Mouse (Mus musculus) C2C12 (cell line): ENCODE results near the gene Zfp30. TPM values are rescaled to one million over a fixed set of nuclear protein-coding genes. Genes with fewer than 3 reads are reported as not detected.
A peak's percentile ranks its signal among the peaks of the same experiment; 100 is the strongest.

Experiments
- H3K27me3 ChIP-seq: one replicate; pipeline ENCODE4 v1.6.1; 2011; ENCODE audit not compliant: control insufficient read depth, insufficient read depth, insufficient read length
- H3K36me3 ChIP-seq: one replicate; pipeline ENCODE4 v1.6.1; 2011; ENCODE audit not compliant: control insufficient read depth, insufficient read depth
- H3K4me3 ChIP-seq: one replicate; pipeline ENCODE4 v1.5.1; 2011; ENCODE audit warnings: mild to moderate bottlenecking, control low read depth; ENCODE audit not compliant: poor library complexity, insufficient read depth, severe bottlenecking
- H3K79me2 ChIP-seq: one replicate; pipeline ENCODE4 v1.6.1; 2011; ENCODE audit not compliant: control insufficient read depth, insufficient read depth
- H3K79me3 ChIP-seq: one replicate; pipeline ENCODE4 v1.6.1; 2011; ENCODE audit warnings: low read depth, control low read depth
- H3ac ChIP-seq: one replicate; pipeline ENCODE3; 2011; ENCODE audit warnings: low read depth; ENCODE audit not compliant: control insufficient read depth, insufficient read length
- CEBPB ChIP-seq: IDR thresholded peaks from one replicate; pipeline ENCODE4 v1.6.1; 2011; ENCODE audit warnings: low read depth, mild to moderate bottlenecking, control low read depth, moderate library complexity
- CTCF ChIP-seq: IDR thresholded peaks from one replicate; pipeline ENCODE4 v1.5.1; 2011; ENCODE audit not compliant: control insufficient read depth, insufficient read depth, insufficient read length
- FOSL1 ChIP-seq: IDR thresholded peaks from one replicate; pipeline ENCODE4 v1.8.0; 2011; ENCODE audit warnings: mild to moderate bottlenecking, low read length; ENCODE audit not compliant: poor library complexity, insufficient read depth, severe bottlenecking
- MAX ChIP-seq: IDR thresholded peaks from one replicate; pipeline ENCODE4 v1.6.1; 2011; ENCODE audit warnings: mild to moderate bottlenecking, control low read depth
- MYOD1 ChIP-seq: IDR thresholded peaks from one replicate; pipeline ENCODE4 v1.6.1; 2011; ENCODE audit warnings: low read depth; ENCODE audit not compliant: control insufficient read depth, insufficient read length
- MYOG ChIP-seq: IDR thresholded peaks from one replicate; pipeline ENCODE4 v1.6.1; 2011; ENCODE audit not compliant: control insufficient read depth, insufficient read length; ENCODE audit errors: extremely low read depth
- USF1 ChIP-seq: IDR thresholded peaks from one replicate; pipeline ENCODE4 v1.6.1; 2011; ENCODE audit warnings: low read depth, mild to moderate bottlenecking, control low read depth, moderate library complexity
- polyA plus RNA-seq: library from polyadenylated mRNA; unstranded; fragments of >200 nt; fragmentation: generic; extraction: Trizol; gene quantifications from one replicate; pipeline ENCODE4 v1.2.1, GENCODE M21; 2012; ENCODE audit warnings: missing spikeins

Zfp30 gene
- polyA plus RNA-seq, 1 experiment, result 1.4 TPM

DNA sequence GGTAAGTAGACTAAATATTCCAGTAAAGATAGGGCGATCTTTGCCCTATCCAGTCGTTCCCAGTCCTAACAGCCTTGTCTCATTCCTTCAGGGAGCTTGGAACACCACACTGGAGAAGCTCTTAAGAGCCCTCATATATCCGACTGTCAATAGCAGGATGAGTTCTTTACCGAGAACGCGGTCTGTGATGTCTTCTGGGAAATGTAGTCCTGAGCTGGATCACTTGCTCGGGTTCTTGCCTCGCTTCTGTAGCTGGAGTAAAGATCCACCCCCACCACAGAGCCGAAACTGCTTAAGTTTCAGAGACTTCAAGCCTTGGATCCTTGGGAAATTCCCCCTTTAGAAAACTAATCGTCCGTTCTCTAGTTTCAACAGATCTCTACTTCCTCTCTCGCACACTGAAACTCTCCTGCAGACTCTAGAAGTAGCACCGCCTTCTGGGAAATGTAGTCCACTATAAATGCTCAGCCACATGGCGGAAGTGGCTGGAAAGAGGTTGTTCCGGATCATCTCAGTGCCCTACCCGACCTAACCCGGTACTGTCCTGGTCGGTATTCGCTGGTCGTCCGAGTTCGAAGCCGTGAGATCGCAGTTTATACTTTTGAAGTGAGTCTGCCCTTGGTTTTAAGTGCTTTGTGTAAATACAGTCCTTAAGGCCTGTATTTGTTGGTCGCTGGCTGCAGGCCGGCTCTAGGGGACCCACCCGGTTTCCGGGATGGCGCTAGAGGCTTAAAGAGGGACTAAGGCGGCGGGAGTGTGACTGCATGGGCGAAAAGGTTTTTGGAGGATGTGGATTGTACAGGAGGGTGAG lies 15.5 kb upstream of the Zfp30 start, which contains the start of gene Zfp84:
Gene Zfp84 (plus strand): TSS at position 463 of the 811 bp plus-strand sequence.
- no peak for TF ChIP-seq FOSL1
- no peak for TF ChIP-seq CEBPB
- TF ChIP-seq CTCF, result no peak
- TF ChIP-seq MYOG, result no peak
- peak; percentile 79 for TF ChIP-seq MAX
- TF ChIP-seq MYOD1, result no peak
- peak; percentile 35 for TF ChIP-seq USF1

DNA sequence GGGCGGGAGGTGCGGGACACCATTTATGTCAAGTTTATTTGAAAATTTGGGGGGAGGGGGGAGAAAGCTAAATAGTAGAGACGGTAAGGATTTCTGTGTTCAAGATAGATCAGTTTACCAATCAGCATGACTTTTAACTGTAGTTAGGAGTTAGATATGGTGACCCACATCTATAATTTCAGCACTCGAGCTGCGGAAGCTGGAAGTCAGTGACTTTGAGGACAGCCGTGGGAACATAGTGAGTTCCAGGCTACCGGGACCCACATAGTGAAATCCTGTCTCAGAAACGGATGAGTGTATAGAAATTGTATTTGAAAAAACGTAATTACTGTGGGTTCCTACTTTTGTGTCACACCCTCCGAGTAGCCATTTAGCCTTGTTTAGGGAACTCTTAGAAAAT lies 14.8 kb upstream of the Zfp30 start:
- TF ChIP-seq CTCF (no peak), MAX (no peak), MYOD1 (no peak)
- peak overlapping the region; percentile 75 for H3ac ChIP-seq
- H3K36me3 ChIP-seq, result peaks cover 29% of the 10 kb centered on the region

More for the DNA sequence above, 15.5 kb upstream of the Zfp30 start, which contains the start of gene Zfp84:
- peaks cover 28% of the 10 kb centered on the region for H3K79me3 ChIP-seq
- H3K27me3 ChIP-seq, result no peaks in the 10 kb centered on the region
- H3K79me2 ChIP-seq, result peaks cover 29% of the 10 kb centered on the region
- H3ac ChIP-seq, result peak within 1 kb of the TSS; percentile 75
- peak within 1 kb of the TSS; percentile 82 for H3K4me3 ChIP-seq
- peaks cover 22% of the 10 kb centered on the region for H3K36me3 ChIP-seq

DNA sequence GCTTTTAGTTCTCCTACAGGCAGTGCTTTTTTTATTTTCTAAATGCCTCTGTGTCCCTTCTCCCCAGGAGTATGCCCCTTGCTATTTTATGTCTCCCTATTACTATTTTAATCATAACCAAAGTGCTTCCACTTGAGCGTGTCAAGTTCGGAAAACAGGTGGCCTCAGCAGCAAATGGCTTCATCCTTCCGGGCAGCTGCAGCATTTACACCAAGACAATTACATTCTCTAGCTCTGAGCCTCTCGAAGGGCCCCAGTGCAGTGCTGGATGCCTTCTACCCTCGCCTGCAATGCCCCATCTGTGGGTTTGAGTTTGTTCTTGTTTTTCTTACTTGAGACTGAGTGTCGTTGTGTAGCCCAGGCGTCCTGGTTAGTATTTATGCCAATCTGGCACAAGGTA lies 10.3 kb upstream of the Zfp30 start:
- Histone ChIP-seq H3K36me3 (peaks cover 74% of the 10 kb centered on the region), H3K79me3 (peaks cover 28% of the 10 kb centered on the region), H3K4me3 (no peak overlapping the region), H3K27me3 (no peaks in the 10 kb centered on the region), H3ac (no peak overlapping the region), H3K79me2 (peaks cover 29% of the 10 kb centered on the region)
- no peak for TF ChIP-seq FOSL1

More for the DNA sequence above, 14.8 kb upstream of the Zfp30 start:
- H3K79me2 ChIP-seq, result peaks cover 29% of the 10 kb centered on the region
- no peaks in the 10 kb centered on the region for H3K27me3 ChIP-seq
- H3K4me3 ChIP-seq, result peak overlapping the region; percentile 82
- H3K79me3 ChIP-seq, result peaks cover 28% of the 10 kb centered on the region

DNA sequence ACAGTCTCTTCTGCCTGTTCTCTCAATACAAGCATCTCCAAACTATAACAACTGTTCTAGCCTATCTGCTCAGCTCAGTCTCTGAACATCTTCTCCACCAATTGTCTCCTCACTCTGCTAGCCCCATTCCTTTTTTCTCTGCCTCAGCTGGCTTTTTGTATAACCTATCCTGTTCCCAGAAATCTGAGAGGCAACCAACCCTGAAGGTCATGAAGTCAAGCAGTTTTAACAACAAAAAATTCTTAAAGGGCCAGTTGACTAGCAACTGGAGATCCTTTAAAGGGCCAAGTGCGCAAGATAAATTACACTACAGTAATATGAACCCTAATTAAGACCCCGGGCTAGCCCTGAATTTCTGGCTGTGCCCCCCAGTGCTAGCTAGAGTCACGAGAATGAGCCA lies 9.4 kb upstream of the Zfp30 start:
- TF ChIP-seq MYOG (no peak), CEBPB (no peak), MYOD1 (no peak), CTCF (no peak), FOSL1 (no peak), USF1 (no peak), MAX (no peak)
- peaks cover 80% of the 10 kb centered on the region for H3K36me3 ChIP-seq

DNA sequence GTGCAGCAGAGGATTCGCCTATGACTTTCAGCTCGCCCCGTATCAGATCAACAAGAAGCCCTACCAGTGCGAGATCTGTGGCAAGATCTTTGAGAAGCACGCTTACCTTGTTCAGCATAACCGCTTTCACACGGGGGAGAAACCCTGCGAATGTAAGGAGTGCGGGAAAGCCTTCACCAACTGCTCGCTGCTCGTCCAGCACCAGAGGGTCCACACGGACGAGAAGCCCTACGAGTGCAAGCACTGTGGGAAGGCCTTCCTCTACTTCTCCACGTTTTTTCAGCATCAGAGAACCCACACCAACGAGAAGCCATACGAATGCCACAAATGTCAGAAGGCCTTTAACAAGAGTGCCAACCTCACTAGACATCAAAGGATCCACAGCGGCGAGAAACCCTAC lies 7.2 kb upstream of the Zfp30 start:
- Histone ChIP-seq H3K36me3 (peaks cover 75% of the 10 kb centered on the region), H3K4me3 (no peak overlapping the region)
- TF ChIP-seq USF1 (no peak), FOSL1 (no peak), CTCF (no peak), MYOG (no peak), MAX (no peak), CEBPB (no peak), MYOD1 (no peak)

More for the DNA sequence above, 9.4 kb upstream of the Zfp30 start:
- Histone ChIP-seq H3K4me3 (no peak overlapping the region), H3K79me3 (peaks cover 20% of the 10 kb centered on the region), H3K79me2 (peaks cover 22% of the 10 kb centered on the region), H3ac (no peak overlapping the region), H3K27me3 (no peaks in the 10 kb centered on the region)

DNA sequence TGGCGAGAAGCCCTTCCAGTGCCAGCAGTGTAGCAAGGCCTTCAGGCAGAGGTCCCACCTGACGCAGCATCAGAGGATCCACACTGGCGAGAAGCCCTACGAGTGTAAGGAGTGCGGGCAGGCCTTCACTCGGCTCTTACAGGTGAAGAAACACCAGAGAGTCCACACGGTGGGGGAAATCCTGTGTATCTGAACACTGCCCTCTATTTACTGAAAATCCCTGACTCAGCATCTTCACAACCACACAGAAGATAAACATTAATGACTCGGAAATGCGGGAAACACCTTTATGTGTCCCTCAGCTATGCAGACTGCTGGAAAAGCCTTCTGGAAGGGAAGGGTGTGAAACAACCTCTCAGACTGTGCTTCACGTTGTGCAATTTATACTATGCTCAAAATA lies 6.4 kb upstream of the Zfp30 start:
- TF ChIP-seq MAX (no peak), MYOD1 (no peak), CTCF (no peak), CEBPB (no peak), FOSL1 (no peak)
- Histone ChIP-seq H3K36me3 (peaks cover 66% of the 10 kb centered on the region), H3K79me3 (peaks cover 3% of the 10 kb centered on the region), H3ac (no peak overlapping the region), H3K4me3 (no peak overlapping the region), H3K79me2 (no peaks in the 10 kb centered on the region), H3K27me3 (no peaks in the 10 kb centered on the region)

More for the DNA sequence above, 7.2 kb upstream of the Zfp30 start:
- Histone ChIP-seq H3K79me3 (peaks cover 4% of the 10 kb centered on the region), H3K79me2 (no peaks in the 10 kb centered on the region), H3K27me3 (no peaks in the 10 kb centered on the region), H3ac (no peak overlapping the region)
